Mouse (Mus musculus) heart, embryonic 11.5 days (tissue): Measurements from ENCODE around the gene Rufy3. TPM values are rescaled to one million over a fixed set of nuclear protein-coding genes. Genes with fewer than 3 reads are reported as not detected.

Experiments
- ATAC-seq: fragments of 200-750 bp; cut with Nextera tagmentation; replicated peaks from 2 replicates; pipeline ENCODE4 v1.8.0; 2017; ENCODE audit warnings: moderate library complexity; ENCODE audit not compliant: insufficient number of reproducible peaks, low FRiP score, low TSS enrichment
- H3K27ac ChIP-seq: fragments of 300-500 bp; sonication (generic); 2 replicates; pipeline ENCODE4 v1.5.1; 2014; ENCODE audit warnings: mild to moderate bottlenecking, low read depth, low read length
- H3K27me3 ChIP-seq: fragments of 300-500 bp; sonication (generic); 2 replicates; pipeline ENCODE4 v1.6.1; 2014; ENCODE audit warnings: mild to moderate bottlenecking, low read length, mixed read lengths; ENCODE audit not compliant: control insufficient read depth, insufficient read depth
- H3K36me3 ChIP-seq: fragments of 300-500 bp; sonication (generic); 2 replicates; pipeline ENCODE4 v1.6.1; 2014; ENCODE audit warnings: mild to moderate bottlenecking, low read length, moderate library complexity, mixed read lengths; ENCODE audit not compliant: control insufficient read depth, insufficient read depth
- H3K4me1 ChIP-seq: fragments of 300-500 bp; sonication (generic); 2 replicates; pipeline ENCODE4 v1.6.1; 2014; ENCODE audit warnings: low read length; ENCODE audit not compliant: control insufficient read depth, insufficient read depth
- H3K4me2 ChIP-seq: fragments of 300-500 bp; sonication (generic); 2 replicates; pipeline ENCODE4 v1.6.1; 2014; ENCODE audit warnings: mild to moderate bottlenecking, moderate library complexity
- H3K4me3 ChIP-seq: fragments of 300-500 bp; sonication (generic); 2 replicates; pipeline ENCODE4 v1.5.1; 2014; ENCODE audit warnings: low read depth, low read length
- H3K9ac ChIP-seq: fragments of 300-500 bp; sonication (generic); 2 replicates; pipeline ENCODE4 v1.6.1; 2014; ENCODE audit warnings: mild to moderate bottlenecking, low read depth, low read length, moderate library complexity
- H3K9me3 ChIP-seq: fragments of 300-500 bp; sonication (generic); replicated peaks from 2 replicates; pipeline ENCODE4 v1.6.1; 2016; ENCODE audit warnings: low read length; ENCODE audit not compliant: control insufficient read depth
- WGBS: fragments of 180-500 bp; shearing (Covaris S2); extraction: QIAGEN DNeasy Blood & Tissue Kit; methylation state at CpG from one replicate; pipeline ENCODE4 v1.1.7; 2014; ENCODE audit not compliant: insufficient replicate concordance; 5-methylcytosine and 5-hydroxymethylcytosine counted together
- polyA plus RNA-seq: library from polyadenylated mRNA; unstranded; fragments of >200 nt; fragmentation: Nextera tagmentation; extraction: Ambion mirVana; gene quantifications from 2 replicates; pipeline ENCODE4 v1.2.1, GENCODE M21; 2014

Rufy3 gene
- polyA plus RNA-seq, 1 experiment from 2014 or later, result 15.0 TPM

GRCm38 (mm10) chr5:88553271-88554085 is 11.4 kb upstream of the Rufy3 start:
- H3K27ac ChIP-seq, result peak overlapping the region; percentile 93
- peak; percentile 57 for ATAC-seq
- H3K9ac ChIP-seq, result peak overlapping the region; percentile 91
- H3K36me3 ChIP-seq, result no peaks in the 10 kb centered on the region
- H3K4me2 ChIP-seq, result peak overlapping the region; percentile 79
- WGBS, result 9% methylated on average over 29 of the region's 29 CpGs
- H3K4me1 ChIP-seq, result peaks cover 9% of the 10 kb centered on the region
- H3K27me3 ChIP-seq, result no peaks in the 10 kb centered on the region
- H3K9me3 ChIP-seq, result no peaks in the 10 kb centered on the region
- peak overlapping the region; percentile 89 for H3K4me3 ChIP-seq

- H3K9me3 ChIP-seq, result no peaks in the 10 kb centered on the region
- peak within 1 kb of the TSS; percentile 96 for H3K4me2 ChIP-seq
- H3K9ac ChIP-seq, result peak within 1 kb of the TSS; percentile 96
- peak within 1 kb of the TSS; percentile 89 for H3K4me3 ChIP-seq
- H3K4me1 ChIP-seq, result peaks cover 9% of the 10 kb centered on the region
- peak within 1 kb of the TSS; percentile 93 for H3K27ac ChIP-seq
- H3K27me3 ChIP-seq, result no peaks in the 10 kb centered on the region
- under 1% methylated on average over 75 of the region's 76 CpGs for WGBS
- H3K36me3 ChIP-seq, result no peaks in the 10 kb centered on the region
- peak; percentile 94 for ATAC-seq
Measured at GRCm38 (mm10) chr5:88554086-88554886, 10.6 kb upstream of the Rufy3 start, which contains the start of gene Utp3. Gene Utp3 (plus strand): TSS chr5:88554462.

- Histone ChIP-seq H3K36me3 (no peaks in the 10 kb centered on the region), H3K27me3 (no peaks in the 10 kb centered on the region), H3K4me1 (peaks cover 9% of the 10 kb centered on the region), H3K27ac (no peak overlapping the region), H3K9me3 (no peaks in the 10 kb centered on the region), H3K4me2 (no peak overlapping the region), H3K4me3 (no peak overlapping the region), H3K9ac (no peak overlapping the region)
- 14% methylated on average over 1 of the region's 1 CpGs for WGBS
- ATAC-seq, result no peak
Measured at GRCm38 (mm10) chr5:88558991-88559390, 5.8 kb upstream of the Rufy3 start.

- H3K36me3 ChIP-seq, result no peaks in the 10 kb centered on the region
- no peak overlapping the region for H3K4me3 ChIP-seq
- H3K4me1 ChIP-seq, result peaks cover under 1% of the 10 kb centered on the region; the same call in 1 of the 2 replicates
- no peaks in the 10 kb centered on the region for H3K27me3 ChIP-seq
- H3K9ac ChIP-seq, result no peak overlapping the region
- H3K4me2 ChIP-seq, result no peak overlapping the region
- WGBS, result 69% methylated on average over 9 of the region's 9 CpGs
- H3K27ac ChIP-seq, result no peak overlapping the region
- ATAC-seq, result no peak
- H3K9me3 ChIP-seq, result no peaks in the 10 kb centered on the region
Measured at GRCm38 (mm10) chr5:88561080-88561814, 3.6 kb upstream of the Rufy3 start.

GRCm38 (mm10) chr5:88562863-88563780 is 1.7 kb upstream of the Rufy3 start:
- Histone ChIP-seq H3K9ac (no peak overlapping the region), H3K9me3 (no peaks in the 10 kb centered on the region), H3K27me3 (no peaks in the 10 kb centered on the region), H3K4me1 (peaks cover 4% of the 10 kb centered on the region; the same call in 1 of the 2 replicates), H3K36me3 (no peaks in the 10 kb centered on the region), H3K27ac (no peak overlapping the region), H3K4me2 (no peak overlapping the region; the same call in 1 of the 2 replicates), H3K4me3 (no peak overlapping the region)
- 61% methylated on average over 8 of the region's 8 CpGs for WGBS
- no peak for ATAC-seq

GRCm38 (mm10) chr5:88565148-88566033 is 551 bp downstream of the Rufy3 start:
- ATAC-seq, result peak; percentile 68
- under 1% methylated on average over 71 of the region's 119 CpGs for WGBS
- Histone ChIP-seq H3K27ac (peak overlapping the region; percentile 93), H3K4me3 (peak overlapping the region; percentile 93), H3K4me2 (peak overlapping the region; percentile 73), H3K9ac (peak overlapping the region; percentile 93), H3K27me3 (no peaks in the 10 kb centered on the region), H3K4me1 (peaks cover 4% of the 10 kb centered on the region; the same call in 1 of the 2 replicates), H3K36me3 (no peaks in the 10 kb centered on the region), H3K9me3 (no peaks in the 10 kb centered on the region)
